Mouse (Mus musculus) retina, adult 2 months (tissue): Measurements from ENCODE around the gene Cnnm1.
"Not testable (repeated sequence)": the region's sequence is repeated elsewhere in the genome, so short reads cannot be mapped to it uniquely, and the experiment has no call there.

Source experiments
- DNase-seq: peaks from one replicate; pipeline ENCODE4 v3.0.0-alpha.2; 2012; ENCODE audit warnings: low read depth, low spot score

Cnnm1 gene

DNA sequence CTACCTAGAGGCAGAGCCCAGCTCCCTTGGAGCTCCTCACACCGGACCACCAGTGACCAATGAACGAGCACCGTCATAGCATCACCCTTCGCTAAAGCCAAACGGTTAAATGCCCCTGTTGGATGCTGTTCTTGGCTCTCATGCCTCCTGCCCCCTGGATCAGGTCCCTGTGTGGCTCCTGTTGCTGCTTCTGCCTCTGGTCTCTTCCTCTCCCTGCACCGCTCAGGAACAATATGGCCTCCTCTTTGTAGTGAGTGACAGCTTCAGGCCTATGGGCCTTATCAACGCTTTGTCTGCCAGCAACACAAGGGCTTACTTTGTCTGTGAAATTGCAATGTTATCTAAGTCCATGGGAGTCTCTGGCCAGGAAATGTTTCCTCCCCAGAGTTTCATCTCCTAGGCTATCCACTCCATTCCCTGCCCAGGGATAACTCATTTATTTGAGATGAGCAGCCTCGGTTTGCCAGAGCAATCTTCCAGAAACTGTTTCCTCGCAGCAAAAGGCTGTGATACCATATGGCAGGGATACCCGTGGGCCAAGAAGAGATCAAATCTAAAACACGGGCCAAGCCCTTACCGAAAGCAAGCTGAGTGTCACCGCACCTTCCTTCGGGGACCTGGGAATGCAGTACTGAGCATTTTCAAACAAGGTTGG is 25.5 kb downstream of the Cnnm1 start:
- no peak for DNase-seq

DNA sequence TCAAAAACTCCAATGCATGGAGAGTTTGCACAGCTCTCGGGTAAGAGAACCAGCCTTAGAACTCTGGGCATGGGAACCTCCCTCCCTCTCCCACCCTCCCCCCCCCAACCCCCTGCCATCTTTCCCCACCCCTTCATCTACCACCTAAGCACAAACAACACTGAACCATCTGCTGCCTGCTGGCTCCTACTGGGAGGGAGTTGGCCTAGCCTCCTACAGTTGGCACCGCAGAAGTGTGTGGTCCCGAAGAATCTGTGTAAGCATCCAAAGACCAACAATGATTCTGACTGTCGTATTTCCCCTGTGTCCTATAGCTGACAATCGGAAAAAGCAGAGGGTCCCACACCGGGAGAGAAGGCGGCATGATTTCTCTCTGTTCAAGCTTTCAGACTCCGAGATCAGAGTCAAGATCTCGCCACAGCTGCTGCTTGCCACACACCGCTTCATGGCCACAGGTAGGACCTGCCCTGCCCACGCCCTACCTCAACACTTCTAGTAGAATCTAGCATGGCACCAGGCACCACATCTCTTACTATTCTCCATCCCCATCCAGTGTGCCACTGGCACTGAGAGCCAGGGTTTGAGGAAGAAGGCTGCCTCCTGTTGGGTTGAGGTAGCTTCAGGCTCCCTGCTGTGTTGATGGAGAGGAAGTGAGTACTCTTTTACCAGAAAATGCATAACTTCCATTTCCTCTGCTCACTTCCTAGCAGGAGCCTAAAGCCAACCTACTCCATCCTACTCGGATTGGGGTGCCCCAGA is 27.9 kb downstream of the Cnnm1 start:
- no peak for DNase-seq

- DNase-seq, result no peak
Observed at GRCm38 (mm10) chr19:43469333-43469732, 29.1 kb downstream of the Cnnm1 start.

DNA sequence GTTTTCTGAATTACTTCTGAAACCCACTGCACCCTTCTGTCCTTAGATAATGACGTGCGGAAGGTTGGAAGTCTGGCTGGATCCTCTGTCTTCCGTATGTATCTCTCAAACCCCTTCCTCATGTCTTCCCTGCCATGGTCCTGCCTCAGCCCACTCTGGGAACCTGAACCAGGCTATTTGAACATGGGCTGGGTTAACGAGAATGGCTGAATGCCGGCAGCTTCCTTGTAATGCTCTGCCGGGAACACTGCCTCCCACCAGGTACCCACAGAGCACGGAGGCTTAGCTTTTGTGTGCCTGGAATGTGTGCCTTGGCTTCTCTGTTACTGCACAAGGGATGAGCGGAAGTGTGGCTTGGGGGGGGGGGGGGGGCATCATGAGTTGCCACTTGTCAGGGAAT is 32.1 kb downstream of the Cnnm1 start:
- no peak for DNase-seq

DNA sequence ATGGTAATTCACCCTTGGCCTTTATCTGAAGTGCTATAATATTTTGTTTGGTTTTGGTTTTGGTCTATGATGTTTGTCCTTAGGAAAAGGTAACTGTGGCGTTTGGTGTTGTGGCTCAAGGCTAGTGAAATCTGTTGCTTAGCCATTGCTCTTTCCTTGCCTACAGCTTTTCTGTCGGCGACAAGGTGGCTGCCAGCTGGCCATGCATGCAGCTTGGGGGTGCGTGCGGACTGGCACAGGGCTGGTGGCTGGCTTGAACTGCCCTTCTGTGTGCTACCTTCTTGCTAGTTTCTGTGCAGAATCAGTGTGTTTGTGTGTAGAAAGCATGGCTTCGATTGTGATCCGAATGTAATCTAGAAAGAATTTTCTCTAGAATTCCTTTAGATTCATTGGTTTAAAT is 32.5 kb downstream of the Cnnm1 start:
- DNase-seq, result no peak

- DNase-seq, result no peak
Observed at GRCm38 (mm10) chr19:43475642-43476041, 35.4 kb downstream of the Cnnm1 start.

- DNase-seq, result no peak
Observed at GRCm38 (mm10) chr19:43476063-43476462, 35.8 kb downstream of the Cnnm1 start.

DNA sequence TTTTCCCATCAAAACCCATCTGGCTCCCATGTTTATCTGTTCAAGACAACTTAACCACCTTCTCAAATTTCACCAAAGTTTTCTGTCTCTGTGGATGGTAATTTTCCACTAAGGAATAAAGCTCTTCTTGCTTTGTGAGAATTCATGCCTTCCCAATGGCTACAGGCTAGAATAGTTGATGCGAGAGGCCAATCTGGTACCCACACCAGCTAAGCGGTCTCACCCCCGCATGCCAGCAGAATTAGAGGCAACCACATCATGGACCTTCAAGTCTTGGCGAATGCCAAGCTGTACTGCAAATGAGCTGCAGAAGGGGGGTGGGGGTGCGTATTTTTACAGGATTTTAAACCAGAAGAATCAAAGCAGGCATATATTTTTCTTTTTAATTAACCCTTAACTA is 37.2 kb downstream of the Cnnm1 start:
- DNase-seq, result no peak

DNA sequence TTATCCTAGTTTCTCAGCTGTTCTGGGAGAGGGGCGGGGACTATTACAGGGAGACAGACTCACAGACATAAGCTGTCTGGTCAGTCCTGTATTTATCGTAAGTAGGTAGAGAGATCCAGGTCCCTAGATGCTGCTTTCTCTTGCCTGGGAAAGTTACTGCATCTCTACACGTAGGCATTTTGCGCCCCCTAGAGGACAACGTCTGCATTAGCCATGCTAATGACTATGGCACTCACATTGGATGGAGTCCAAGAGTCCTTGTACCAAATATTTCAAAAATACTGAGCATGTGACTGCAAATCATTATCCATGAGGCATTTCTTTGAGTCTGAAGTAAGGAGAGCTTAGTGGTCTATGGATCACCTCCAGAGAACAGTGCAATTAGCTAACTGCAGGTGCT is 38.7 kb downstream of the Cnnm1 start:
- DNase-seq, result peak; percentile 36

- DNase-seq, result no peak
Observed at GRCm38 (mm10) chr19:43479431-43479830, 39.2 kb downstream of the Cnnm1 start.

GRCm38 (mm10) chr19:43480512-43480911 is 40.3 kb downstream of the Cnnm1 start:
- DNase-seq, result no peak

- DNase-seq, result peak; percentile 37
Observed at GRCm38 (mm10) chr19:43487429-43487828, 47.2 kb downstream of the Cnnm1 start.

DNA sequence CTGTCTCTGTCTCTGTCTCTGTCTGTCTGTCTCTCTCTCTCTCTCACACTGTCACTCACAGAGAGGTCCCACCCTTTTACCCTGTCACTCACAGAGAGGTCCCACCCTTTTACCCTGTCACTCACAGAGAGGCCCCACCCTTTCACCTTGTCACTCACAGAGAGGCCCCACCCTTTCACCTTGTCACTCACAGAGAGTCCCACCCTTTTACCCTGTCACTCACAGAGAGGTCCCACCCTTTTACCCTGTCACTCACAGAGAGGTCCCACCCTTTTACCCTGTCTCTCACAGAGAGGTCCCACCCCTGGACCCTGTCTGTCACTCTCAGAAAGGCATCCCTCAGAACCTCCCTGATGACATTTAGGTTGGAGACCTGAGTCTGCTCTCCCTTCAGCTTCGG is 53.1 kb downstream of the Cnnm1 start:
- not testable (repeated sequence) for DNase-seq

GRCm38 (mm10) chr19:43493878-43494277 is 53.6 kb downstream of the Cnnm1 start:
- DNase-seq, result no peak

- no peak for DNase-seq
Observed at GRCm38 (mm10) chr19:43494914-43495313, 54.7 kb downstream of the Cnnm1 start.

GRCm38 (mm10) chr19:43495846-43496245 is 55.6 kb downstream of the Cnnm1 start:
- peak; percentile 47 for DNase-seq

DNA sequence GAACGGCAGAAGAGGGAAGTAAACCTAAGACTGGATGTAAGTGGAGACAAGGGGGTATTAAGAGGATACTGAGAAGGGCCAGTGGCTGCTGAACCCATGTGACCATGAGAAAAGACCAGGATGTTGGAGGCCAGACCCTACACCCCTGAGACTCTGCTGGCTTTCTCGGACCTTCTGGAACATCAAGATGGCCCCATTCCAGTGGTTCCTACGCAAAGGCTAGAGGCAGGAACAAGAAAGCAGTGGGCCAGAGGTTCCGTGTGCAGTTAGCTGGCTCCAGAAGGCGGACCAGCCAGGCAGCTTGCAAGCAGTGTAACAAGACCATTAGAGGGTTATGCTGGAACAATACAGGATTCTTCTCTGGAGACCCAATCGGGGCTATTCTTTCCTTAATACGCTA is 57.2 kb downstream of the Cnnm1 start:
- no peak for DNase-seq

GRCm38 (mm10) chr19:43498874-43499273 is 58.6 kb downstream of the Cnnm1 start:
- DNase-seq, result no peak

- no peak for DNase-seq
Observed at GRCm38 (mm10) chr19:43502630-43503029, 62.4 kb downstream of the Cnnm1 start.

- not testable (repeated sequence) for DNase-seq
Observed at GRCm38 (mm10) chr19:43503593-43503992, 63.4 kb downstream of the Cnnm1 start.

GRCm38 (mm10) chr19:43505441-43505840 is 65.2 kb downstream of the Cnnm1 start:
- DNase-seq, result no peak

- no peak for DNase-seq
Observed at GRCm38 (mm10) chr19:43510436-43511220, 70.4 kb downstream of the Cnnm1 start.
